Mouse (Mus musculus): Measurements from ENCODE around the gene Tmem125.
"Not testable (repeated sequence)": the region's sequence is repeated elsewhere in the genome, so short reads cannot be mapped to it uniquely, and the experiment has no call there.

Gene Tmem125

GRCm38 (mm10) chr4:118535610-118536009, 8.2 kb downstream of the Tmem125 start:
- in situ Hi-C loops (cut with MboI): no loop called here

GRCm38 (mm10) chr4:118533605-118534004, 10.2 kb downstream of the Tmem125 start:
- in situ Hi-C loops (cut with MboI): no loop called here

- in situ Hi-C loops (cut with MboI): no loop called here
Observed at GRCm38 (mm10) chr4:118533156-118533555, 10.7 kb downstream of the Tmem125 start.

GRCm38 (mm10) chr4:118532663-118533062, 11.2 kb downstream of the Tmem125 start:
- in situ Hi-C loops (cut with MboI): no loop called here

GRCm38 (mm10) chr4:118527720-118528119, 16.1 kb downstream of the Tmem125 start:
- in situ Hi-C loops (cut with MboI): no loop called here

GRCm38 (mm10) chr4:118527335-118527681, 16.5 kb downstream of the Tmem125 start:
- in situ Hi-C loops (cut with MboI): no loop called here

- in situ Hi-C loops (cut with MboI): no loop called here
Observed at GRCm38 (mm10) chr4:118526408-118527334, 17.2 kb downstream of the Tmem125 start, which contains the start of gene 2610528J11Rik. Gene 2610528J11Rik (plus strand): TSS chr4:118526999.

GRCm38 (mm10) chr4:118525779-118526178, 18.1 kb downstream of the Tmem125 start:
- in situ Hi-C loops (cut with MboI): no loop called here

- in situ Hi-C loops (cut with MboI): no loop called here
Observed at GRCm38 (mm10) chr4:118523976-118524375, 19.9 kb downstream of the Tmem125 start.

GRCm38 (mm10) chr4:118522248-118522647, 21.6 kb downstream of the Tmem125 start:
- in situ Hi-C loops (cut with MboI): no loop called here

- in situ Hi-C loops (cut with MboI): no loop called here
Observed at GRCm38 (mm10) chr4:118518208-118518607, 25.6 kb downstream of the Tmem125 start.

- in situ Hi-C loops (cut with MboI): no loop called here
Observed at GRCm38 (mm10) chr4:118517497-118518146, 26.2 kb downstream of the Tmem125 start.

GRCm38 (mm10) chr4:118516699-118517496, 26.9 kb downstream of the Tmem125 start:
- in situ Hi-C loops (cut with MboI): no loop called here

- in situ Hi-C loops (cut with MboI): no loop called here
Observed at GRCm38 (mm10) chr4:118509050-118509449, 34.8 kb downstream of the Tmem125 start.

- in situ Hi-C loops (cut with MboI): not testable (repeated sequence)
Observed at GRCm38 (mm10) chr4:118507171-118507570, 36.7 kb downstream of the Tmem125 start.

- in situ Hi-C loops (cut with MboI): no loop called here
Observed at GRCm38 (mm10) chr4:118505551-118505950, 38.3 kb downstream of the Tmem125 start.

- in situ Hi-C loops (cut with MboI): no loop called here
Observed at GRCm38 (mm10) chr4:118500792-118501191, 43.1 kb downstream of the Tmem125 start.

- in situ Hi-C loops (cut with MboI): no loop called here
Observed at GRCm38 (mm10) chr4:118500171-118500724, 43.6 kb downstream of the Tmem125 start.

Data from mature B cell (primary cell).